Mouse (Mus musculus) hindbrain, embryonic 11.5 days (tissue): ENCODE measurements at regions not wholly inside any gene's neighbourhood (a gene's known extent, or its start where the extent isn't known, plus 50 kb on each side); places are given as distances from the start of the nearest gene placed in this dataset.

Experiments
- ATAC-seq: fragments of 200-750 bp; cut with Nextera tagmentation; 2 replicates; pipeline ENCODE4 v1.8.0; 2017; ENCODE audit warnings: mild to moderate bottlenecking, moderate TSS enrichment, moderate library complexity; ENCODE audit not compliant: low FRiP score
- DNase-seq: peaks from one replicate; pipeline ENCODE4 v3.0.0-alpha.2; 2015; ENCODE audit warnings: low spot score
- H3K27ac ChIP-seq: fragments of 300-500 bp; sonication (generic); 2 replicates; pipeline ENCODE4 v1.5.1; 2014; ENCODE audit warnings: mild to moderate bottlenecking, low read depth, low read length
- H3K27me3 ChIP-seq: fragments of 300-500 bp; sonication (generic); 2 replicates; pipeline ENCODE4 v1.6.1; 2014; ENCODE audit warnings: mild to moderate bottlenecking, low read length, moderate library complexity, mixed read lengths; ENCODE audit not compliant: control insufficient read depth, insufficient read depth
- H3K36me3 ChIP-seq: fragments of 300-500 bp; sonication (generic); 2 replicates; pipeline ENCODE4 v1.6.1; 2014; ENCODE audit warnings: mild to moderate bottlenecking, low read length, moderate library complexity, mixed read lengths; ENCODE audit not compliant: control insufficient read depth, insufficient read depth
- H3K4me1 ChIP-seq: fragments of 300-500 bp; sonication (generic); replicated peaks from 2 replicates; pipeline ENCODE4 v1.6.1; 2014; ENCODE audit warnings: low read length, mixed read lengths; ENCODE audit not compliant: control insufficient read depth, insufficient read depth
- H3K4me2 ChIP-seq: fragments of 300-500 bp; sonication (generic); replicated peaks from 2 replicates; pipeline ENCODE4 v1.6.1; 2014; ENCODE audit warnings: mild to moderate bottlenecking, low read depth, low read length
- H3K4me3 ChIP-seq: fragments of 300-500 bp; sonication (generic); 2 replicates; pipeline ENCODE4 v1.5.1; 2014; ENCODE audit warnings: low read depth, low read length
- H3K9ac ChIP-seq: fragments of 300-500 bp; sonication (generic); 2 replicates; pipeline ENCODE4 v1.6.1; 2014; ENCODE audit warnings: low read depth, low read length
- H3K9me3 ChIP-seq: fragments of 300-500 bp; sonication (generic); 2 replicates; pipeline ENCODE4 v1.6.1; 2016; ENCODE audit warnings: low read length; ENCODE audit not compliant: control insufficient read depth
- WGBS: fragments of 180-500 bp; shearing (Covaris S2); extraction: QIAGEN DNeasy Blood & Tissue Kit; methylation state at CpG from one replicate; pipeline ENCODE4 v1.1.7; 2014; 5-methylcytosine and 5-hydroxymethylcytosine counted together

DNA sequence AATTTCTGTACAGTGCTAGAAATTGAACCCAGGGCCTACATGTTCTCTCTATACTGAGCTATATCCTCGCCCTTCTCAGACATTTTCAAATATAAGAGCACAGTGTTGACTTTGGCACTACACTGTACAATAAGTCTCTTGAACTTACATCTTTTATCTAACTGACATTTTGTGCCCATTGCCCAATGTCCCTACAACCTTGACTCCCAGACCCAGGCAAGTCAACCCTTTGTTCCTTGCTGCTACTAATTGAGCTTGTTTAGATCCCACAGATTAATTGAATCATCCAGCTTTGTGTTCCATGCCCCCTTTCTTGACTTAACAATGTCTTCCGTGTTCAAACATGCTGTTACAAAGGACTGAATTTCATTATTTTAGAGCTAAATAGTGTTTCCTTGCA is 78.5 kb upstream of the Hand2 start:
- Histone ChIP-seq H3K4me2 (no peak overlapping the region), H3K36me3 (no peaks in the 10 kb centered on the region), H3K4me3 (no peak overlapping the region), H3K27ac (no peak overlapping the region), H3K9me3 (no peaks in the 10 kb centered on the region), H3K27me3 (no peaks in the 10 kb centered on the region), H3K4me1 (no peaks in the 10 kb centered on the region), H3K9ac (no peak overlapping the region)
- ATAC-seq (no peak), DNase-seq (no peak)
- WGBS = 81% methylated on average over 2 of the region's 2 CpGs

- ATAC-seq (no peak), DNase-seq (no peak)
- no peak overlapping the region for H3K27ac ChIP-seq
- H3K4me3 ChIP-seq = no peak overlapping the region
- H3K9ac ChIP-seq = no peak overlapping the region
- no peak overlapping the region for H3K4me2 ChIP-seq
- no peaks in the 10 kb centered on the region for H3K27me3 ChIP-seq
- no peaks in the 10 kb centered on the region for H3K4me1 ChIP-seq
- no peaks in the 10 kb centered on the region for H3K9me3 ChIP-seq
- whole genome bisulfite sequencing = 75% methylated on average over 5 of the region's 5 CpGs
- no peaks in the 10 kb centered on the region for H3K36me3 ChIP-seq
Observed at GRCm38 (mm10) chr8:57249061-57249460, 71.7 kb upstream of the Hand2 start.
